Mouse (Mus musculus): Measurements from ENCODE around the gene Scn2b.

- TF ChIP-seq GATA1 (IDR thresholded peaks at IDR 0.05; ENCODE audit: borderline replicate concordance, low read length) (no peak), FLI1 (IDR thresholded peaks at IDR 0.05; ENCODE audit: low read length) (no peak)
Measured at GRCm38 (mm10) chr9:45116819-45117218, 763 bp upstream of the Scn2b start.

All from megakaryocyte, embryonic 14.5 days (primary cell).